Mouse (Mus musculus): ENCODE data around the gene Cnnm4. TPM values are rescaled to one million over a fixed set of nuclear protein-coding genes. Genes with fewer than 3 reads are reported as not detected.

The Cnnm4 gene
- polyA plus RNA-seq, 1 experiment from 2014 or later = 11.0 TPM

GRCm38 (mm10) chr1:36551904-36552303, 80.5 kb downstream of the Cnnm4 start:
- no peaks in the 10 kb centered on the region for H3K27me3 ChIP-seq (replicated peaks; ENCODE audit: control insufficient read depth, insufficient read depth, low read length)
- no peak overlapping the region for H3K27ac ChIP-seq (ENCODE audit: low read length)
- WGBS = 92% methylated on average over 17 of the region's 17 CpGs
- no peak overlapping the region for H3K9ac ChIP-seq (replicated peaks; ENCODE audit: low read depth, low read length)
- H3K36me3 ChIP-seq (ENCODE audit: control insufficient read depth, insufficient read depth) = peaks cover 45% of the 10 kb centered on the region
- H3K4me2 ChIP-seq (ENCODE audit: low read length) = no peak overlapping the region
- no peak for ATAC-seq
- no peaks in the 10 kb centered on the region for H3K9me3 ChIP-seq (ENCODE audit: control insufficient read depth, low read length)
- no peak overlapping the region for H3K4me3 ChIP-seq (replicated peaks; ENCODE audit: low read length)
- H3K4me1 ChIP-seq (replicated peaks; ENCODE audit: control insufficient read depth, insufficient read depth, low read length) = peaks cover 49% of the 10 kb centered on the region

- Histone ChIP-seq H3K27me3 (replicated peaks; ENCODE audit: control insufficient read depth, insufficient read depth, low read length) (no peaks in the 10 kb centered on the region), H3K36me3 (ENCODE audit: control insufficient read depth, insufficient read depth) (peaks cover 45% of the 10 kb centered on the region), H3K9me3 (ENCODE audit: control insufficient read depth, low read length) (no peaks in the 10 kb centered on the region), H3K4me2 (ENCODE audit: low read length) (no peak overlapping the region), H3K27ac (ENCODE audit: low read length) (no peak overlapping the region), H3K9ac (replicated peaks; ENCODE audit: low read depth, low read length) (no peak overlapping the region), H3K4me1 (replicated peaks; ENCODE audit: control insufficient read depth, insufficient read depth, low read length) (peaks cover 46% of the 10 kb centered on the region), H3K4me3 (replicated peaks; ENCODE audit: low read length) (no peak overlapping the region)
- ATAC-seq = no peak
- WGBS = 78% methylated on average over 16 of the region's 16 CpGs
Observed at GRCm38 (mm10) chr1:36552506-36552905, 81.1 kb downstream of the Cnnm4 start.

DNA sequence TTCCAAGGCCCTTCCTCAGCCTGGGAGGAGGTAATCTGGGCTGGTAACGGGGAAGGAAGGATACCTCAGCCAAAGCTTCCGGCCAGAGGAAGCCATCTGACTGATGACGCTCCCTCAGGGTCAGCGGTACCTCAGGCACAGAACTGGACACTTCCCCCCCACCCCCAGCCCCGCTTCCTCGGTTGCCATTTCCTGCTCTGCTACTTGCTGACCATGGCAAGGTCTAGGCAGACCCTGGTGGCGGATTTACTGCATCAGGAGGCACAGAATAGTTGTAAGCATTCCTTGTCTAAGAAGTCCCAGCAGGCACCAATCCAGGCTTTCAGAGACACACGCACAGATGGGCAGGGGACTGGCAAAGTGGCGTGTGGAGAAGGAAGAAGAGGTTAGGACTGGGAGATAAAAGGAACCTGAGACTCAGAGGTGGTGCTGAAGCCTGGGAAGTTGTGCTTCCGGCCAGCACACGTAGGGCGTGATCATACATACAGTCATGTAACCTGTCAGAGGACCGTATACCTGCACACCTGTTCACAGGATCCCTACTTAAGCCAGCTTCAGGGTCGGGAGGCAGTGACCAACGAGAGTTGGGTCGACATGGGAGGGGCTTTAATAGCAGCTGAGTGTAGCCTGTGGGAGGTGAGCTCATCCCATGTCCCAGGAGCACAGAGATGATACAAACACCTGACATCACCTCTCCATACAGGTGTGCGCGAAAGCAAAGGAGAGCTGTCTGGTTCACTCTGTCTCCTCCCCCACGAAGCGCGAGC, 83.4 kb downstream of the Cnnm4 start:
- H3K4me2 ChIP-seq (ENCODE audit: low read length) = peak overlapping the region; percentile 100
- H3K9ac ChIP-seq (replicated peaks; ENCODE audit: low read depth, low read length) = peak overlapping the region; percentile 99; the same call in 1 of the 2 replicates
- H3K36me3 ChIP-seq (ENCODE audit: control insufficient read depth, insufficient read depth) = peaks cover 35% of the 10 kb centered on the region
- H3K27ac ChIP-seq (ENCODE audit: low read length) = no peak overlapping the region
- WGBS = 79% methylated on average over 21 of the region's 21 CpGs
- ATAC-seq = no peak
- H3K4me3 ChIP-seq (replicated peaks; ENCODE audit: low read length) = peak overlapping the region; percentile 98; the same call in 1 of the 2 replicates
- no peaks in the 10 kb centered on the region for H3K9me3 ChIP-seq (ENCODE audit: control insufficient read depth, low read length)
- H3K4me1 ChIP-seq (replicated peaks; ENCODE audit: control insufficient read depth, insufficient read depth, low read length) = peaks cover 31% of the 10 kb centered on the region
- no peaks in the 10 kb centered on the region for H3K27me3 ChIP-seq (replicated peaks; ENCODE audit: control insufficient read depth, insufficient read depth, low read length)

DNA sequence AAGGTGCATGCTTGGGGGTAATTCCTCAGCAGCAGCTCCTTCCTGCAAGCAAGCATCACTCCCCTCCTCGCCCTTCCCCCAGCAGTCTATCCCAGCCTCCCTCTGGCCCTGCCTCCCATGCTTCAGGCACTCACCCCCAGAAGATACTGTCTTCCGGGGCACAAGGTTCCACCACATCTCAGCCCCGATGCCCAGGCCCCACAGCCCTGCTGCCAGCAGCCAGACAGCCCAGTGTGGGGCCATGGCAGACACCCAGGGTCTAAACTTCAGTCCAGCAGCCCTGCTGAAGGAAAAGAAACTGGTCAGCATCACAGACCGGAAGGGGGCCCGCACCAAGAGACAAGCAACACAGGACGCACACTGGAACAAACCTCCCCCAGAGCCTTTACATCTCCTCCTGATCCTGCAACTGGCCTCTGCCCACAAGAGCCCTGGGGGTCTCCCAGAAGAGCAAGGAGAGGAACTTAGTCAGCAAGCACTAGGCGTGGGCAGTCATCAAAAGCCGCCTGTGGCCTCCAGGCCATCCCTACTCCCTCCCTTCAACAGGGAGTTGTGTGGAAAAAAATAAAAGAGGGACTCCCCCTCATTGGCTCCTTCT, 84.5 kb downstream of the Cnnm4 start:
- H3K27ac ChIP-seq (ENCODE audit: low read length) = peak overlapping the region; percentile 98
- peak overlapping the region; percentile 100 for H3K4me2 ChIP-seq (ENCODE audit: low read length)
- H3K9me3 ChIP-seq (ENCODE audit: control insufficient read depth, low read length) = no peaks in the 10 kb centered on the region
- peak overlapping the region; percentile 99 for H3K9ac ChIP-seq (replicated peaks; ENCODE audit: low read depth, low read length)
- peak overlapping the region; percentile 98 for H3K4me3 ChIP-seq (replicated peaks; ENCODE audit: low read length)
- WGBS = 3% methylated on average over 8 of the region's 8 CpGs
- peaks cover 31% of the 10 kb centered on the region for H3K4me1 ChIP-seq (replicated peaks; ENCODE audit: control insufficient read depth, insufficient read depth, low read length)
- H3K36me3 ChIP-seq (ENCODE audit: control insufficient read depth, insufficient read depth) = peaks cover 27% of the 10 kb centered on the region
- no peaks in the 10 kb centered on the region for H3K27me3 ChIP-seq (replicated peaks; ENCODE audit: control insufficient read depth, insufficient read depth, low read length)
- no peak for ATAC-seq

DNA sequence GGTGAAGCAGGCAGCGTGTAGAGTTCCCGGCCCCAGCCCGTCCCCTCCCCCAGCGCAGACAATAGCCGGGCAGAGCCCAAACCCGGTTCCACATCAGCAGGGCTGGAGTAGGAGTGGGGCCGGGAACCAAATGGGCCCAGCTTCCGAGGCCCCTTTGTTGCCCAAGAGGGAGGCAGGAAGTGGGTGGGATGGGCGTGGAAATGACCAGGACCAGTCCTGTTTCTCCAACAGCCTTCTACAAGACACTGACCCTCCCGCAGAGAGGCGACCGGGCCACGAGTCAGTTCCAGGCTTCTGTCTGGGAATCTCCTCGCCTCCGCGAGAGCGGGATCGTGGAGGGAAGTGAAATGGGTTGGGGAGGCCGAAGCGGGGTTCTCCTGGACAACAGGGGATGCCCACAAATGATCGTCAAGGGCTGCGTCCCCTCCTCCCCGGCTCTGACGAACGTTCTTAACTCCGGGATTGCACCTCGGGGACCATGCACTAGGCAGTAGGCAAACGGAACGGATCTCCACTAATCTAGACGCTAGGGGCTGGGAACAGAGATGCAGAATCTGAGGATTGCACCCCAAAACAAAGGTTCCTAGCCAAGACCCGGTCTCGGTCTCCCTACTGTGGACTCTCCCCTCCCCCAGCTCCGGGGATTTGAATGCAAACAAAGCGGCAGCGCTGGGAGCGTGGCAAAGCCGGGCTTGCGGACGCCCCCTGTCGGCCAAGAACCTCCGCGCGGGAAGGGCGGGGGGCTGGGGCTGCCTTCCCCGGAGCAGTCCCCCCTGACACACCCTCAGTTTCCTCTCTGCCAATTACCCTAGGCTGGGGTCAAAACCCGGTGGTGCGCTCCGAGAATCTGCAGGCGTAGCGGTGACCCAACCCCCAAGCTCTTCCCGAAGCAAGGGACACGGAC, 85.4 kb downstream of the Cnnm4 start:
- Histone ChIP-seq H3K36me3 (ENCODE audit: control insufficient read depth, insufficient read depth) (peaks cover 18% of the 10 kb centered on the region), H3K4me1 (replicated peaks; ENCODE audit: control insufficient read depth, insufficient read depth, low read length) (peaks cover 31% of the 10 kb centered on the region), H3K9ac (replicated peaks; ENCODE audit: low read depth, low read length) (peak overlapping the region; percentile 99), H3K27me3 (replicated peaks; ENCODE audit: control insufficient read depth, insufficient read depth, low read length) (0 out of 2 replicates have a peak, but pooled peaks cover 2% of the 10 kb centered on the region), H3K4me2 (ENCODE audit: low read length) (peak overlapping the region; percentile 100), H3K4me3 (replicated peaks; ENCODE audit: low read length) (peak overlapping the region; percentile 98), H3K27ac (ENCODE audit: low read length) (peak overlapping the region; percentile 98), H3K9me3 (ENCODE audit: control insufficient read depth, low read length) (no peaks in the 10 kb centered on the region)
- WGBS = under 1% methylated on average over 52 of the region's 52 CpGs
- ATAC-seq = peak; percentile 80

DNA sequence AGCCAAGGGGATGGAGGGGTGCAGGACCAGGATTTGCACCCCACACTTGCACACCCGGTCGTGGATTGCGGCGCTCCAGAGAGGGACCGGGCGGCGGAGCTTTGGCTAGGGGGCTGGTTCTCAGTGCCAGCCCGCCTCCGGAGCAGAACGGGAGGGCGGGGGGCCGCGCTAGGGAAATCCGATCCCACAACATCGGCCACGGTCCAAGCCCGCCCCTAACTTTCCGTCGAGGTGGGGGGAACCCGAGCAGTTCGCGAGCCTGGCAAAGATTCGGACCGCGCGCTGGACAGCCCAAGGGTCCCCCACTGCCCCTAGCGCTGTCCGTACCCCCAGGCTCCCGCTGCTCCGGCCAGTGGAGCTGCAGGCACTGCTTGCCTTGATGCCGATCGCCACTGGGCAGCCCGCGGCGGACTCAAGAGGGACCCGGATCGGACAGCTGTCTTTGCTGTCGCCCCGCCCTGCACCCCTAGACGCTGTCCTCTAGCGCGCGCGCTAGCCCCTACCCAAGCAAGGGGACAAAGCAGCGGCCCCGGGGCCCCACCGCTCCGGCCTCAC, 86.1 kb downstream of the Cnnm4 start:
- H3K36me3 ChIP-seq (ENCODE audit: control insufficient read depth, insufficient read depth) = peaks cover 11% of the 10 kb centered on the region
- peak overlapping the region; percentile 98 for H3K4me3 ChIP-seq (replicated peaks; ENCODE audit: low read length)

More for the DNA sequence above, 86.1 kb downstream of the Cnnm4 start:
- H3K9me3 ChIP-seq (ENCODE audit: control insufficient read depth, low read length) = no peaks in the 10 kb centered on the region
- peak overlapping the region; percentile 60 for H3K4me2 ChIP-seq (ENCODE audit: low read length)
- WGBS = under 1% methylated on average over 44 of the region's 48 CpGs
- peaks cover 31% of the 10 kb centered on the region for H3K4me1 ChIP-seq (replicated peaks; ENCODE audit: control insufficient read depth, insufficient read depth, low read length)
- peak overlapping the region; percentile 99 for H3K9ac ChIP-seq (replicated peaks; ENCODE audit: low read depth, low read length)
- ATAC-seq = peak; percentile 68
- 0 out of 2 replicates have a peak, but pooled peaks cover 2% of the 10 kb centered on the region for H3K27me3 ChIP-seq (replicated peaks; ENCODE audit: control insufficient read depth, insufficient read depth, low read length)
- peak overlapping the region; percentile 98 for H3K27ac ChIP-seq (ENCODE audit: low read length)

Small RNA genes lying within 50 kb of the gene (microRNA-seq; reads per million reads assigned to microRNA genes)
- gene Gm47280 = not detected

Other genes starting within 250 kb of the Cnnm4 start
- gene Uggt1, start 226.9 kb upstream of the Cnnm4 start, polyA plus RNA-seq (2015; fragmentation: Nextera tagmentation; extraction: Ambion mirVana) = 50.8 and 56.9 TPM in 2 replicates
- 0.41 and 0.47 TPM in 2 replicates for gene Neurl3, start 196.9 kb upstream of the Cnnm4 start, polyA plus RNA-seq (2015; fragmentation: Nextera tagmentation; extraction: Ambion mirVana)
- 3.8 and 4.7 TPM in 2 replicates for gene Arid5a, start 163.9 kb upstream of the Cnnm4 start, polyA plus RNA-seq (2015; fragmentation: Nextera tagmentation; extraction: Ambion mirVana)
- gene Kansl3, start 102.4 kb upstream of the Cnnm4 start, polyA plus RNA-seq (2015; fragmentation: Nextera tagmentation; extraction: Ambion mirVana) = 36.1 and 43.0 TPM in 2 replicates
- 2.0 and 3.2 TPM in 2 replicates for gene Fer1l5, start 99.3 kb upstream of the Cnnm4 start, polyA plus RNA-seq (2015; fragmentation: Nextera tagmentation; extraction: Ambion mirVana)
- 62.8 and 67.6 TPM in 2 replicates for gene Lman2l, start 26.3 kb upstream of the Cnnm4 start, polyA plus RNA-seq (2015; fragmentation: Nextera tagmentation; extraction: Ambion mirVana)
- 4.8 and 5.8 TPM in 2 replicates for gene Cnnm3, start 40.2 kb downstream of the Cnnm4 start, polyA plus RNA-seq (2015; fragmentation: Nextera tagmentation; extraction: Ambion mirVana)
- 9.3 and 13.2 TPM in 2 replicates for gene Ankrd23, start 65.3 kb downstream of the Cnnm4 start, polyA plus RNA-seq (2015; fragmentation: Nextera tagmentation; extraction: Ambion mirVana)
- gene Gm42417, start 67.8 kb downstream of the Cnnm4 start, polyA plus RNA-seq (2015; fragmentation: Nextera tagmentation; extraction: Ambion mirVana) = 0.22 and 0.42 TPM in 2 replicates
- gene Ankrd39, start 75.8 kb downstream of the Cnnm4 start, polyA plus RNA-seq (2015; fragmentation: Nextera tagmentation; extraction: Ambion mirVana) = 15.4 and 24.4 TPM in 2 replicates
- gene Sema4c, start 86.7 kb downstream of the Cnnm4 start, polyA plus RNA-seq (2015; fragmentation: Nextera tagmentation; extraction: Ambion mirVana) = 35.4 and 37.3 TPM in 2 replicates
- 0.34 TPM in 1 of 2 replicates, not detected in the other for gene Fam178b, start 211.6 kb downstream of the Cnnm4 start, polyA plus RNA-seq (2015; fragmentation: Nextera tagmentation; extraction: Ambion mirVana)
- 480 and 516 TPM in 2 replicates for gene Cox5b, start 219.8 kb downstream of the Cnnm4 start, polyA plus RNA-seq (2015; fragmentation: Nextera tagmentation; extraction: Ambion mirVana)
- gene 4933424G06Rik, start 238.5 kb downstream of the Cnnm4 start, polyA plus RNA-seq (2015; fragmentation: Nextera tagmentation; extraction: Ambion mirVana) = 0.77 TPM in 1 of 2 replicates, not detected in the other
- gene Actr1b, start 242.8 kb downstream of the Cnnm4 start, polyA plus RNA-seq (2015; fragmentation: Nextera tagmentation; extraction: Ambion mirVana) = 101 and 109 TPM in 2 replicates

All from forebrain, embryonic 16.5 days (tissue).